Mouse (Mus musculus) testis, adult 2 months (tissue): ENCODE results near the gene Man1c1.

Source experiments
- CTCF ChIP-seq: fragments of 200-500 bp; IDR thresholded peaks from 2 replicates; pipeline ENCODE4 v1.5.1; 2012; ENCODE audit warnings: low read depth, mild to moderate bottlenecking, inconsistent platforms, low read length, moderate library complexity; ENCODE audit not compliant: control insufficient read depth, insufficient read depth, insufficient replicate concordance
- POLR2A ChIP-seq: fragments of 200-500 bp; IDR thresholded peaks from 2 replicates; pipeline ENCODE4 v1.6.1; 2012; ENCODE audit warnings: low read depth, mild to moderate bottlenecking, inconsistent platforms, low read length, moderate library complexity; ENCODE audit not compliant: control insufficient read depth

- TF ChIP-seq POLR2A (no peak), CTCF (no peak)
Observed at GRCm38 (mm10) chr4:134636406-134636805, 67.7 kb downstream of the Man1c1 start.
